Mouse (Mus musculus) embryo, embryonic 9.5 days (tissue): ENCODE data around the gene Eml4.

Experiments
- DNase-seq: peaks from one replicate; pipeline ENCODE4 v3.0.0-alpha.2; 2017; ENCODE audit errors: extremely low spot score

The Eml4 gene

GRCm38 (mm10) chr17:83344226-83344625 is 6.5 kb upstream of the Eml4 start:
- DNase-seq, result no peak

- no peak for DNase-seq
These were observed 2.5 kb upstream of the Eml4 start for GRCm38 (mm10) chr17:83348056-83348822.

- no peak for DNase-seq
These were observed 394 bp downstream of the Eml4 start for GRCm38 (mm10) chr17:83351119-83351531.

- peak; percentile 40 for DNase-seq
These were observed 1.1 kb downstream of the Eml4 start for GRCm38 (mm10) chr17:83351601-83352413.

- peak; percentile 23 for DNase-seq
These were observed 1.7 kb downstream of the Eml4 start for GRCm38 (mm10) chr17:83352456-83352855.

- peak; percentile 14 for DNase-seq
These were observed 2.3 kb downstream of the Eml4 start for GRCm38 (mm10) chr17:83353011-83353410.

GRCm38 (mm10) chr17:83353460-83353859 is 2.7 kb downstream of the Eml4 start:
- DNase-seq, result no peak

GRCm38 (mm10) chr17:83355481-83355880 is 4.8 kb downstream of the Eml4 start:
- DNase-seq, result no peak

- DNase-seq, result no peak
These were observed 9.2 kb downstream of the Eml4 start for GRCm38 (mm10) chr17:83359934-83360333.

- no peak for DNase-seq
These were observed 10.2 kb downstream of the Eml4 start for GRCm38 (mm10) chr17:83360796-83361566.

- DNase-seq, result no peak
These were observed 12.3 kb downstream of the Eml4 start for GRCm38 (mm10) chr17:83363081-83363480.

- no peak for DNase-seq
These were observed 13.6 kb downstream of the Eml4 start for GRCm38 (mm10) chr17:83364296-83364695.

- DNase-seq, result no peak
These were observed 14.4 kb downstream of the Eml4 start for GRCm38 (mm10) chr17:83365130-83365529.

GRCm38 (mm10) chr17:83365614-83366355 is 15.1 kb downstream of the Eml4 start:
- no peak for DNase-seq

- DNase-seq, result no peak
These were observed 16.7 kb downstream of the Eml4 start for GRCm38 (mm10) chr17:83367387-83367786.

GRCm38 (mm10) chr17:83374123-83374522 is 23.4 kb downstream of the Eml4 start:
- DNase-seq, result no peak

- no peak for DNase-seq
These were observed 25.1 kb downstream of the Eml4 start for GRCm38 (mm10) chr17:83375848-83376247.

- DNase-seq, result no peak
These were observed 26.1 kb downstream of the Eml4 start for GRCm38 (mm10) chr17:83376801-83377200.

- DNase-seq, result no peak
These were observed 27.2 kb downstream of the Eml4 start for GRCm38 (mm10) chr17:83377755-83378443.

- no peak for DNase-seq
These were observed 27.7 kb downstream of the Eml4 start for GRCm38 (mm10) chr17:83378444-83378762.

- no peak for DNase-seq
These were observed 28.6 kb downstream of the Eml4 start for GRCm38 (mm10) chr17:83379366-83379765.
